Mouse (Mus musculus): ENCODE measurements around the gene Fam19a4. TPM values are rescaled to one million over a fixed set of nuclear protein-coding genes. Genes with fewer than 3 reads are reported as not detected.
"Not testable (repeated sequence)": the region's sequence is repeated elsewhere in the genome, so short reads cannot be mapped to it uniquely, and the experiment has no call there.

Fam19a4 gene
- total RNA-seq, 1 experiment from 2014 or later = not detected

DNA sequence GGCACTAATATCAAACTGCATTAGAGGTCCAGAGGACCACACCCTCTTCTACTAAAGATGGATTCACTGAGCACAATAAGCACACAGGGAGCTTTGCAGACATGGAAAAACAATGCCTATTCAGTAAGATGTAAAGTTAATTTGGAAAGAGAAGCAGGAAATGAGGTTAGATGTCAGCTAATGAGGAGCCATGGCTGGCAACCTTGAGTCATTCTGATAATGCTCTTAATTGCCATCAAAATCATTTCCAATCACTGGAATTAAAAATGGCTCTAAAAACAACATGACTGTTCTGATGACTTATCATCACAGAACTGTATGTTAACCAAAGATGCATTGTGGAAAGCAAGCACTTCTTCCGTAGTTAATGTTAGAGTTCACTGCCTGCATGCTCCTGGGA, 68.5 kb downstream of the Fam19a4 start:
- no peak for ATAC-seq (replicated peaks; ENCODE audit: low read depth, poor library complexity, severe bottlenecking)

DNA sequence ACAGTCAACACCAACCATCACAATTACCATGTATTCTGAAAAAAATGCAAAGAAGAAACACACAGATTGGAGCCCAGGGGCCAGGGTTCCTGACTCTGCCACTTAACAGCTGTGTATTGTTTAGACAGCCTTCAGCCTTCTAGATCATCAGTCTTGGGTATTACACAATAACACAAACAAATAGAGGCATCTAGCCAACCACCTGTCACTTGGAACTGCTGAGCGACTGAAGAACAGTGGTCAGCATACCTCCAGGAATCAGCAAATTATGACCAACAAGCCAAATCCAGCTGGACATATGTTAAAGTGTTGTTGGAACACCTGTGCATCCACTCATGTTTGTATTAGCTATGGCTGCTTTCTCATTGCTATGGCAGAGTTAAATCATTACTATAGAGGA, 82.7 kb downstream of the Fam19a4 start:
- ATAC-seq (replicated peaks; ENCODE audit: low read depth, poor library complexity, severe bottlenecking) = no peak

DNA sequence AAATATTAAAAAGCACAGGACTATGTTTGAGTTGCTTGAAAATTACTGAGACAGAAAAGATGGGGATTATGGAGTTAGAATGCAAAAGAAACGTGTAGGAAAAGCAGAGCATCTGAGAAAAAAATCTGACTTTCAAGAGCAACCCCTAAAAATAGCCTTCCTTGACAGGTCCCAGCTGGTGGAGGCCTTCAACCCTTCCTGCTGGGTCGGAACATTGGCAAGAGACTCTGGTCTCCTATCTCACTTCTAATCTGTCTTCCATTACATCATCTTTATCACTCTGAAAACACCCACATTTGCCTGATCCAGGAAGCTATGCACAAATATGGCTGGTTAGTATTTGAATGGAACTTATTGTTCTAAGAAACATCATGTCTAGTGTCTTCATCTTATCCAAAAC, 115.4 kb downstream of the Fam19a4 start:
- no peak for ATAC-seq (replicated peaks; ENCODE audit: low read depth, poor library complexity, severe bottlenecking)

DNA sequence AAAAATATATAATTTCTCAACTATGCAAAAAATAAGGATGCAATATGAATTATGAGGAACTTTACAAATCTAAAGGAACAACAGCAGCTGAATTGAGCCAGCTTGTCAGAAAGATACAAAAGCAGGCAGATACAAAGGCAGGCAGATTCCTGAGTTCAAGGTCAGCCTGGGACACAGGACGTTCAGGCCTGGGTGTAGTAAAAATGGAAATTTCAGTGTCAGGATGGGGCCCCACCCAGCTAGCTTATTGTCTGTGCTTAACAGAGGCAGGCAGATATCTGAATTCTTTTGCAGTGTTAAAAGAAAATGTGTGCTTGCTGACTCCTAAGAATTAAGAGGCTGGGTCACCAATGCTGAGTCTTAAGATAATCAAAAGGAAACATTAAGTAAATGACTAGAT, 124.4 kb downstream of the Fam19a4 start:
- no peak for ATAC-seq (replicated peaks; ENCODE audit: low read depth, poor library complexity, severe bottlenecking)

DNA sequence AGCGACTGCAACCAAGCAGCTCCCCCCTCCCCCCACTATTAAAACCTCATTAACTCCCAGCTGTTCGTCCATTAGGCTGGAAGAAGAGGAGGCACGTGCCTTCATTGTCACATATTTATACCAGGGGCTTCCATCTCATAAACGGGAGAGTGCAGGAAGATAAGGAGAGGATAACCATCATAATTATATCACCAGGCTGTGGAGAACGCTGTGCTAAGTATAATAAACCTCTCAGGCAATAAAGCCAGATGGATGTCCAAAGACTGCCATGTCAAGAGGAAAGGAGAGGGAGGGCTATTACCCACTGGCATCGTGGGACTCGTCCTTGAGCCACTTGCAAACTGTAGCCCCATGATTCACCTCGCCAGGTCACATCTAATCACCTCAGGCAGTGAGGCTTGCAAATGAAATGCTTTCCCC, 151.1 kb downstream of the Fam19a4 start:
- ATAC-seq (replicated peaks; ENCODE audit: low read depth, poor library complexity, severe bottlenecking) = no peak

DNA sequence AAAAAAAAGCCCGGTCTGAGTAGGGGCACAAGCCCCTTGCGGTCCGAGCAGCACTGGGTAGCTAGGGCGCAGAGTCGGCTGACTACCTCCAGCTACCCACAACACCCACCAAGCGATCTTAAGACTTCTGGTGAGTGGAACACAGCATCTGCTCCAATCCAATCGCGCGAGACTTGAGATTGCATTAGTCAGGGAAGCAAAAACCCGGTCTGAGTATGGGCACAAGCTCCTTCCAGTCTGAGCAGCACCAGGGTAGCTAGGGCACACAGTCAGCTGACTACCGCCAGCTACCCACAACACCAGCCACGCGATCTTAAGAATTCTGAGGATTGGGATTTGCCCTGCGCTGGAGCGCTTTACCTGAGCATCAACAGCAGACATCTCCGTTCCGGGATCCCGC, 183.1 kb downstream of the Fam19a4 start:
- not testable (repeated sequence) for ATAC-seq (replicated peaks; ENCODE audit: low read depth, poor library complexity, severe bottlenecking)

DNA sequence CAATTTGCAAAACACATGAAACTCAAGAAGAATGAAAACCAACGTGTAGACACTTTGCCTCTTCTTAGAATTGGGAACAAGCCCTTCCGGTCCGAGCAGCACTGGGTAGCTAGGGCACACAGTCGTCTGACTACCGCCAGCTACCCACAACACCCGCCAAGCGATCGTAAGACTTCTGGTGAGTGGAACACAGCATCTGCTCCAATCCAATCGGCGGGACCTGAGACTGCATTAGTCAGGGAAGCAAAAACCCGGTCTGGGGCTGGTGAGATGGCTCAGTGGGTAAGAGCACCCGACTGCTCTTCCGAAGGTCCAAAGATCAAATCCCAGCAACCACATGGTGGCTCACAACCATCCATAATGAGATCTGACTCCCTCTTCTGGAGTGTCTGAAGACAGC, 183.6 kb downstream of the Fam19a4 start:
- ATAC-seq (replicated peaks; ENCODE audit: low read depth, poor library complexity, severe bottlenecking) = not testable (repeated sequence)

DNA sequence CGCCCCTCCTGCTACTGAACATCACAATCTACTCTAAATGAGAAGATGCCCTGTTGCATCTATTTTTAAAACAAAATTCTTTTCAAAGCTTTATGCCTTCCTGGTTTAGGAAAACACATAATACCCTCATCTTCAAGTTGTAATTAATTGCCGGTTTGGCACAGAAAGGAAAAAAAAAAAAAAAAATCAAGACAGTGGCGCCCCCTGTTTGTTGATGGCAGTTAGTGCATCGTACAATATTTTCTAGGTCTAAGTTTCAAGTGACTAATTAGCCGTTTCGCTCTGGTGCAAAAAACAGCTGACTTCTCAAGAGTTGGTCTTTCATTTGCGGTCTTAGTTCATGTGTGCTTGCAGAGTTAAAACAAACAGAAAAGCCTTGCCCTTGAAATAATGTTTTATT, 207.1 kb downstream of the Fam19a4 start:
- no peak for ATAC-seq (replicated peaks; ENCODE audit: low read depth, poor library complexity, severe bottlenecking)

DNA sequence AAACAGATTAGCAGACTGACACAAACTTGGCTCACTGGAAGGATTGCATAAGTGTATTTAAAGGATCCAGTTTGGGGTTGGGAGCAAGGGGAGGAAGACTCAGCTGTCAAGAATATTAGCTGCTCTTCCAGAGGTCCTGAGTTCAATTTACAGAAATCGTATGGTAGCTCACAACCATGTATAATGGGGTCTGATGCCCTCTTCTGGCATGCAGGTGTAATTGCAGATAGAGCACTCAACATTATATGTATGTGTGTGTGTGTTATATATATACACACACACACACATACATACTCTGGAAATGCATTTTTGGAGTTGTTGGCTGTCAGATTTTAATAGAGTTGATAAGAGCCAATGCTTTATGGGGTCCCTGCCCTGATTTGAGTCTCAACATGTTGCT, 216.3 kb downstream of the Fam19a4 start:
- ATAC-seq (replicated peaks; ENCODE audit: low read depth, poor library complexity, severe bottlenecking) = 0 out of 2 replicates have a peak, but pooled peaks have one; percentile 43

DNA sequence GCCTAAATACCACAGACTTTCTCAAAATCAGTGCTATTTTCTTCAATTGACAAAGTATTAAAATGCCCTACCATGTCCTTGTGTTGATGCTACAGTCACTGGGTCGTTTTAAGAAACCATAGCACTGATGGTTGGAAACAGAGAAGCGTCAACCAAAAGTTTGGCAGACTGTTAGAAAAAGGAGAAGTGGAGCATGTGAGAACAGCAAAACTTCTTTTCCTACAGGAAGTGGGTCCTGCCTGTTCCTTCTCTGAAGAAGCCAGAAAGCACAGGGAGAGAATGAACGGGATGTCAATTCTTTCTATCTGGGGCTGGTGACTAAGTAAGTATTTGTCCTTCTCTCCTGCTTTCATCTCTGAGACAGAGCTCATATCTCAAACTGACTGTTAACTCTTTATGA, 219.6 kb downstream of the Fam19a4 start:
- ATAC-seq (replicated peaks; ENCODE audit: low read depth, poor library complexity, severe bottlenecking) = peak; percentile 71

DNA sequence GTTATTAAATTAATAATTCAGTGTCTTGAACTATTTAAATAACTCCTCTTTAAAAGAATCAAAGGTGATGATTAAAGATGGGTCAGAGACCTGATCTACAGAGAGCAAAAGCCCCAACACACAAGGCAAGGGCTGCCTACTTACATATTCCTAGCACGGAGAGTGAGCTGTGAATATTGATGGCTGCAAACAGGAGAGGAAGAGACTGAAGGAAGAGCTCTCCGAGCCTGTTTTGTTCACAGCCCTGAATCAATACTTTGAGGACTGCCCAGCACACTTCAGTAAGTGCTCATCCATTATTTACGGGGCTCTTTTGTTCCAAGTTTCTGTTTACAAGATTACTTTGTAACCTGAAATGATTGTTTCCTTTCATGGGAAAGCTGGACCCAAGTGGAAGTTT, 233.6 kb downstream of the Fam19a4 start:
- ATAC-seq (replicated peaks; ENCODE audit: low read depth, poor library complexity, severe bottlenecking) = no peak

DNA sequence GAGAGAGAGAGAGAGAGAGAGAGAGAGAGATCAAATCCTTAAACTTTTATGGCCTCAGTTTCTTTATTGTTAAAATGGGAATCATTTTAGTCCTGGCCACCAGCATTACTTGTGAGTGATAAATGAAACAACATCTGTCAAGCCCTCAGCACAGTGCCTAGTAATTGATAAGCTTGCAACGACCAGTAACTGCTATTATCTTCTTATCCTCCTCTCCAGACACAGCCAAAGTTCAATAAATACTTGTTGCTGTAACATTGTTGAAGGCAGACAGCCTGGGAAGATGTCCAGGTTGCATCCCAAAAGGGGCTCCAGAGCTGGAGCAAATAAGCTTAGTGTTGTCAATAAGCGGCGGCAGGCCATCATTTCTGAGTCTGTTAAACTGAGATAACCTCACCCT, 257.2 kb downstream of the Fam19a4 start:
- no peak for ATAC-seq (replicated peaks; ENCODE audit: low read depth, poor library complexity, severe bottlenecking)

DNA sequence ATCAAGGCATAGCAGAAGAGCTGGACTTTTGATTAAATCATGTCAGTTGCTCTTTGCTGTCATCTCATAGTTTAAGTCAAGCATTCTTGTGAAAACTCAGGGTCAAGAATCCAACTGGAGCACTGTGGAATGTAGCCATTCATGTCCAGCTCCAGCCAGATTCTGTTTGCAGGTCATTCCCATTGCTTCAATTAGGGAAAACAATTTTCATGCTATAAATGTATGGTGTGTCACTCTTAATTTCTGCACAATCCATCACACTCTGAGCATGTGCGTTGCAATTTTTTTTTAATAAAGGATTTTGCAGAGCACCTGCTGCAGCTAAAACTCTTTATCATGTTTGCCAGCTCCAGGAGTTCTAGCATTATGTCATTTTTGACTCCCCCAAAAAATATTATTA, 261.5 kb downstream of the Fam19a4 start:
- no peak for ATAC-seq (replicated peaks; ENCODE audit: low read depth, poor library complexity, severe bottlenecking)

DNA sequence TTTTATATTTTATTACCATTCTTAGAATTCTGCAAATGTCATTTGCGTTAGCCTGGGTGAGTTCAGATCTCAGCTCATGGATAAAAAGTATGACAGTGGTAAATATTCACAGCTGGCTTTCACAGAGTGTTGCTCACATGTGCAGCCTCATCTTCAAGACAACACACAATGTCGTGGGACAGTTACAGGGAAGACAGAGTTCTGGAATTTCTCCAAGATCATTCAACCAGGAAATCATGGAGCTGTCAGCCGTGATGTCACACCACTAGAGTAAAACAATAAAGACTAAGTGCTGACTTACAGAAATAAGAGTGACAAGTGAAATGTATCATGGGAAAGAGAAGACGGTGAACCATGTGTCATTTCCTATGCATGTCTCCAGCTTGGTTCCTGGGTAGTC, 262.8 kb downstream of the Fam19a4 start:
- no peak for ATAC-seq (replicated peaks; ENCODE audit: low read depth, poor library complexity, severe bottlenecking)

Other genes starting within 250 kb of the Fam19a4 start
- gene Eogt, start 88.8 kb upstream of the Fam19a4 start, total RNA-seq (2017) = 2.1 and 7.4 TPM in 2 replicates
- 98.7 and 132 TPM in 2 replicates for gene Tmf1, start 118.7 kb upstream of the Fam19a4 start, total RNA-seq (2017)
- gene Uba3, start 145.2 kb upstream of the Fam19a4 start, total RNA-seq (2017) = 66.2 and 66.3 TPM in 2 replicates
- 58.9 and 73.4 TPM in 2 replicates for gene Arl6ip5, start 150.3 kb upstream of the Fam19a4 start, total RNA-seq (2017)
- not detected in 2 replicates for gene Lmod3, start 192.3 kb upstream of the Fam19a4 start, total RNA-seq (2017)

Measured in common myeloid progenitor, adult 5-6 weeks (primary cell).